Mouse (Mus musculus): ENCODE results near the gene Hist4h4.

DNA sequence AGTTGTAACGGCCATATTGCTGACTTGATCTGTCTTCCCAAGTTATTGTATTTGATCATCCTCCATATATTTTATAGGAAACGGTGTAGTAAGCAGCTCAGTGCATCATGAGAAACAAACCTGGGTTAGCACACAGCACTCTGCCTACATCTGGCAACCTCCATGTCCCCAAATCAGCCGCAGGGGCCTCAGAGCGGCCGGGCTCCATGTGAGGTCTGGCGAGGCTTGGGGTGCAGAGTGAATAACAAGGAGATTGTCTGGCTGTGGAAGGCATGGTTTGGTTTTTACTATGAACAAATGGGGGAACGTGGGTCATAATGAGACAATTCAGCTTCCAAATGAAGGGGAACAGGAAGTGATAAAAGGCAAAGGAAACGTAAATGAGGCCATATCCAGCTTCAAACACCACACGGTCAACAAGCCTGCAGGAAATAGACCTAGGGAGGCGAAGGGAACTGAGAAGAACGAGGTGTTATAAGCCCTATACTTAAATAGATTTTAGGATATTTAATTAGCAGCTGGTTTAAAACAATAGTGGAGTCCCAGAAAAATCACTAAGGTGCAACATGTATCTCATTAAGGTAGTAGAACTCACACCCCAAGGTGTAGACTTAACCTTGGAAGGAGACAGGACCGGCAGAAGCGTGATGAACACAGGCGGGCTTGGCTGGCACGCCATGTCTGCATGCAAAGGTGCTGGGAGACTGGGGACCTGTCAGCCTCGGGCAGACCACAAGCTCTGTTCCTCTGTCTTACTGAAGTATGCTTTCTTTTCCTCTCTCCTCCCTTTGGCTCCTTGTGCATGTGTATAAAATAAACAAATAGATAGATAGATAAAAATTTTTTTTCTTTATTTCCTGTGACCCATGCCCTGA, 11.1 kb downstream of the Hist4h4 start:
- TF ChIP-seq CTCF (IDR thresholded peaks at IDR 0.05) (no peak), EP300 (IDR thresholded peaks at IDR 0.05) (no peak)

All from lung, postnatal 0 days (tissue).